Mouse (Mus musculus): ENCODE measurements at regions not wholly inside any gene's neighbourhood (a gene's known extent, or its start where the extent isn't known, plus 50 kb on each side); places are given as distances from the start of the nearest gene placed in this dataset.
A peak's percentile ranks its signal among the peaks of the same experiment; 100 is the strongest.

GRCm38 (mm10) chr5:51922494-51922893, 267.8 kb downstream of the Dhx15 start:
- DNase-seq = no peak

DNA sequence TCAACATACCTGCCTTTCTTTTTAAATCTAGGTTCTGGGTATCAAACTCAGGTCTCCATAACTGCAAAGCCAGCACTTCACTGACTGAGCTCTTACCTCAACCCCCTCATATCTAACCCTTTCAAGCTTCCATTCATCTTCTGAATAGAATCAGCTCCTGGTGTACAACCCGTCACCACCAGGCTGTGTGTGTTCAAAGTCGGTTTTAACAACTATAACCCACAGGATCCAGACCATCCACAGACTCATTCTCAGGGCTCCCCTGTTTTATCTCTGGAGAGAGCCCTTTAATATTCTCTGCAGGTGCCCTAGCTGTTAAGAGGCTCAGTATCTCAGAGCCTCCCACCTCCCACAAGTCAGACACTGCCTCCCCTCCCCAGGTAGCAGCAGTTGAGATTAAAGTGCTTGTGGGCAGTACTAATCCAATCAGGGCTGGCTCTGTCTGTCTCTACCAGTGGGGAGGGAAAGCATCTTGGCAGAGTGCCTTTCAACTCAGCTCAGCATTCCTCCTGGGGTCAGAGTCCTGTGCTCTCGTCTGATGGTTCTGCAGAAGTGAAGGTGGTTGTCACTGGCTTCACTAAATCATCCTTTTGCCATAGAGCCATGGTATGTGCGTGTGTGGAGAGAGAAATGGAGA, 272.4 kb downstream of the Dhx15 start:
- no peak for DNase-seq

DNA sequence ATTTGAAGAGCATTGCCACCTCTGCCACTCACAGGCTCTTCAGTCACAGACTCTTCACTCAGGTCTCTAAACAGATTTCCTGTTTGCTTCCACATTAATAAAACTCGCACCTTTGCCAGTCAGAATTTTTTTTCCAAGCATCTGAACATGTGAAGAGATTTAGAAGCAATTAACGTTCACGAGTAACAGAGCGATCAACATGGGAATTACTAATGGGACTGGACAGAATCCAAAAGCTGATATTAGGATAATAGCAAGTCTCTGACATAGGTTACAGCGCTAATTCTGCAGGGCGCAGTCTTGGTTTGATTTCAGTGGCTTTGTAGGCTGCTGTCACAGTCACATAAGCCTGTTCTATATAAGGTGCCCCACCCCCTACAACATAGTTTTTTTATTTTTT, 275.6 kb downstream of the Dhx15 start:
- no peak for DNase-seq

DNA sequence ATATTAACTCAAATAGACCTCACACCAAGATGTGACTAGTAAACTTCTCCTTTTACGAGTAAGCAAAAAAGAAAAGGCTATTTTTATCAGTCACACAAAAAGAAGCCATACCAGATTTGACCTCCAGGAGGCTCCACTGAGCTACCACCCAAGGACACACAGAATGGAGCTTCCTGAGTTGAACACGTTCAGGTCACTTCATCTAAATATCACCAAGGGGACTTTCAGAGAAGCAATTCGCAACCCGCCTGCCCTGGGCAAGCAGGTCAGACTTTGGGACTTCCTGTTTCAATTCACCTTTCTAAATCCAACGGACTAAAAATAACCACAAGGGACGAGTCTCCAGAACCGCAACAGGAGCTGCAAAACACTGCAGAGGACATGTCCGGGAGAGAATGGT, 281.5 kb downstream of the Dhx15 start:
- DNase-seq = no peak

GRCm38 (mm10) chr5:51906315-51907109, 283.8 kb downstream of the Dhx15 start:
- no peak for DNase-seq

- DNase-seq = no peak
These were observed 296.2 kb downstream of the Dhx15 start for GRCm38 (mm10) chr5:51894159-51894558.

DNA sequence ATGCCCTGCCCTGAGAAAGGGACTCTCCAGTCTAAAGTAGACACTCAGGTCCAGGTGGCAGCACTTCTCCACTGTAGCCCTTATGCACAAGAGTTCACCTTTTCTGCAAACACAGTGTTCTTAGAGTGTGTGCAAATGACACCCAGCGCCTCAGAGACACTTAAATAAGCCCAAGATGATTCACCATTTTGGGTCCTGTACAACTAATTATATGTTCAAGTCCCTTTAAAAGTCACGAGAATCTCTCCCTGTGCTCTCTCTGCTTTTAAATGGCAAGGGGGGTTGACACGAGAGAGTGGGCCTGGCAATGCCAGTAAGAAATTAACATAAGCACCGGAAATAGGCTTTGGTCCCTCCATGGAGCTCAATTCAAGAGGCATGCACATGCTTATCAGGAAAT, 299.0 kb downstream of the Dhx15 start:
- no peak for DNase-seq

DNA sequence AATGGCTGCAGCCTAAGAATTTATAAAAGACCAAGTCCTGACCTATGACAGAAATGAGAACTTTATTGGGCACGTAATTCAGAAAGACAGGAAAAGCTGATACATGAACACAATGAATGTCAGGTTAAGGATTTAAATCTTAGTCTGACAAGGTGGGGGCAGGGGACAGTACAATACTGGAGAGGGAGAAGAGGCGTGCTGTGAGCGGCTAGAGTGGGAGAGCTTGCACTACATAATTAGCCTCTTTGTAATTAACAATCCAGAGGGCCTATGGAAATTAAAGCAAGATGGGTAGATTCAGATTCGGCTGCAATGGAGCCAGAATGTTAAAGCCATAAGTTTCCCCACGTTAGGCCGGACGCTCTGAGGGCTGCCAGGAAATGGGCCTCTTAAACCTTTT, 301.9 kb downstream of the Dhx15 start:
- peak; percentile 13 for DNase-seq

DNA sequence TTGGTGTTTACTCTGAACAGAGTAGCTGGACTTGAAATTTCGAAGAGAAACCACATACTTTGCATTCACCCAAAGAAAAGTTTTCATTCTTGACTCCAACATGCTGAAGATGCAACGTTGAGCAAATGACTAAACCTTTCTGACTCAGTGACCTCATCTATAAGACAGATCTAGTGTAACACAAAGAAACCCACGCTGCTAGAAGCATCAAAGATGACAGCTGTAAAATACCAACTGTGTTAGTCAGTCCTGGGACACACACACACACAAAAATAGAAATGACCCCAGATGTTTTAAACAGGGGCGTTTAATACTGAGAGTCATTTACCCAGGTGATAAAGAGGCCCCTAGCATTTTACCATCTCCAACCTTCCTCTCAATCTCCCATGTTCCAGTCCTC, 307.7 kb downstream of the Dhx15 start:
- no peak for DNase-seq

- no peak for DNase-seq
These were observed 308.1 kb downstream of the Dhx15 start for GRCm38 (mm10) chr5:51882173-51882572.

DNA sequence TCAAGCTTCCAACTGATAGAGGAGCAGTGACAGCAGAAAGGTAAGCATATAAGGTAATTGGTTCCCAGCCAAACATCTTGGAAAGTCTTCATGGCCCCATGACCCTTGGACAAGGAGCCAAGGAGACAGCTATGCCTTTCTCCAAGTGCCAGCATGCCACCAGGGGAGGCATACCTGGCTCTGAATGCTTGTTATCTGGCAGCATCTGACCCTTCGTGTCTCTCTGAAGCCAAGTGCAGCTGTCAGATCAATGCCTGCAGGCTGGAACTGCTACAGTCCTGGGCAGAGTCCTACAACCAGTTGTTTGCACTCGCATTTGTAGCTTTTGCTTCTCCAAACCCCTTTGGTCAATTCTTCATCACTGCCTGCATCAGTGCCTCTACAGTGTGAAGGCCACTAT, 309.3 kb upstream of the Ppargc1a start:
- no peak for DNase-seq

GRCm38 (mm10) chr5:51873571-51873970, 306.0 kb upstream of the Ppargc1a start:
- DNase-seq = no peak

- DNase-seq = no peak
These were observed 304.2 kb upstream of the Ppargc1a start for GRCm38 (mm10) chr5:51871735-51872134.

DNA sequence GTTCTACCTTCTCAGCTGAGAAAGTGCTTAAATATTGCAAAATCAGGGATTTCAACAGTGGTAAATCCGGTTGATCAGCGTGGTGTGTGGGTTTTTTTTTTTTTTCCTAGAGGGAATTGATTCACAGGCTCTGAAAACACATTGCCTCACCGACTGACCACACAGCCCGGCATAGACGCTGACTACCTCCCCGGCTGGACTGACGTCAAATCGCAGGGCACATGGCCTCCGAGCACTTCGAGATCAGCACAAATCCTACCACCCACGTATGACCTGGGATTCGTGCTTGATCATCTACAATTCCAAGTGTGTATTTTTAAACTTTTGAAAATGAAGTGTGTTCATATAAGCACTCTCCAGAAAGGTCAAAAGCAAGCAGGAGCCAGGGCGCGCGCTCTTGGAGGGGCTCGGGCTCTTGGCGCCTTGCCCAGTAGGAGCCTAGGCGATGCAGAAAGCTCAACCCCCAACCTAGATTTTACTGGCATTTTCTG, 300.7 kb upstream of the Ppargc1a start:
- no peak for DNase-seq

GRCm38 (mm10) chr5:51866002-51866401, 298.5 kb upstream of the Ppargc1a start:
- no peak for DNase-seq

- no peak for DNase-seq
These were observed 293.0 kb upstream of the Ppargc1a start for GRCm38 (mm10) chr5:51860496-51860895.

DNA sequence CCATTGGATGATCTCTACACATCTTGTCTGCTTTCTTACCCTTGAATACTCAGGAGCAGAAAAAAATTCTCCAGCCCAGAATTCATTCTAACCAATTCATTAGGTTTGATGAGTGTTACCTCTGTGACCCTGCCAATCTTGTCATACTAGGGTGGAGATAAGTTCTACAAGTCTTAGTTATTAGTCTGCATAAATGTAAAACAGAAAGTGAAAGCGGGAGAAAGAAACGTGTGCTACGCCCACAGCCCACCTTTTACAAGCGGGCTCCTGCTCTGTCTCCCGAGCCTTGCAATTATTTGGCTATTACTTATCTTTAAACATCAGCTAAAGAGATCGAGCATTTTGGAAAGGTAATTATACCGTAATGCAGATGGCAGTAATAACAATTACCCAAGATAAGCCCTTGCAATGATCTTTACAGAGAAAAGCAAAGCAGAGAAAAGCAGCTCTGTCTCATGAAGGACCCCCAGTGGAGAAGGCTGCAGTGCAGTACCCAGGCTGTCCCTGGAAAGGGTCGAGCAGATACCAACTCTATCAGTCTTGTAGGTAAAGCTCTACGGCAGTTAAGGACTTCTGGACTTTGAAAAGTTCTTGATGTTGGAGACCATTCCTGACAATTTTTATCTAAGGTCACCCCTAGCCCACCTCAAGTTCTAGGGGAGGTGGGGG, 286.1 kb upstream of the Ppargc1a start:
- DNase-seq = no peak

- no peak for DNase-seq
These were observed 282.6 kb upstream of the Ppargc1a start for GRCm38 (mm10) chr5:51850091-51850490.

GRCm38 (mm10) chr5:51849236-51849635, 281.7 kb upstream of the Ppargc1a start:
- no peak for DNase-seq

- DNase-seq = no peak
These were observed 274.7 kb upstream of the Ppargc1a start for GRCm38 (mm10) chr5:51842189-51842588.

- no peak for DNase-seq
These were observed 274.2 kb upstream of the Ppargc1a start for GRCm38 (mm10) chr5:51841763-51842162.

- no peak for DNase-seq
These were observed 273.3 kb upstream of the Ppargc1a start for GRCm38 (mm10) chr5:51840638-51841329.

DNA sequence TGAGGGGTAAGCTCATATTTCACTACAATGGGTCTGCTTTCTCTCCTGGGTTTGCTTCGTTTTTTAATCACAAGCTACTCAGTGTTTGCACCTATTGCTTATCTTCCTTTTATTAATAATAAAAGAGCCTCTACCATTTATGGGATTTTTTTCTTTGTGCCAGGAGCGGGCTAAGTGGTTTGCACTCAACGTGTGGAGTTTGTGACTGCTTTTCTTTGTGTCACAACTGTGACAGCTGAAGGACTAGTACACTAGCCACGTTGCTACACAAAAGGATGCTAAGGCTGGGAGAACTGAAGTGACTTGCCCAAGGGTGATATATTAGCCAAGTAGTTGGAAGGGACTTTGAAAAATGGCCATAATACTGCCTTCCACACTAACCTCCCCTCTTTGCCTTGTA, 271.8 kb upstream of the Ppargc1a start:
- no peak for DNase-seq

Measured in right cerebral cortex, adult 18-20 months (tissue).